Mouse (Mus musculus) midbrain, embryonic 14.5 days (tissue): Measurements from ENCODE around the gene Gp9. TPM values are rescaled to one million over a fixed set of nuclear protein-coding genes. Genes with fewer than 3 reads are reported as not detected.

Experiments used
- ATAC-seq: fragments of 200-750 bp; cut with Nextera tagmentation; 2 replicates; pipeline ENCODE4 v1.8.0; 2017; ENCODE audit warnings: moderate number of reproducible peaks, moderate library complexity; ENCODE audit not compliant: low FRiP score, low TSS enrichment
- DNase-seq: peaks from one replicate; pipeline ENCODE4 v3.0.0-alpha.2; 2015
- H3K27ac ChIP-seq: fragments of 300-500 bp; sonication (generic); replicated peaks from 2 replicates; pipeline ENCODE4 v1.5.1; 2014; ENCODE audit warnings: mild to moderate bottlenecking, low read depth, low read length, moderate library complexity
- H3K27me3 ChIP-seq: fragments of 300-500 bp; sonication (generic); 2 replicates; pipeline ENCODE4 v1.6.1; 2014; ENCODE audit warnings: low read length, control low read depth, mixed read lengths; ENCODE audit not compliant: control insufficient read depth, insufficient read depth
- H3K36me3 ChIP-seq: fragments of 300-500 bp; sonication (generic); 2 replicates; pipeline ENCODE4 v1.6.1; 2014; ENCODE audit warnings: low read length, control low read depth; ENCODE audit not compliant: control insufficient read depth, insufficient read depth
- H3K4me1 ChIP-seq: fragments of 300-500 bp; sonication (generic); 2 replicates; pipeline ENCODE4 v1.6.1; 2014; ENCODE audit warnings: mild to moderate bottlenecking, antibody characterized with exemption, low read length, control low read depth; ENCODE audit not compliant: control insufficient read depth, insufficient read depth
- H3K4me2 ChIP-seq: fragments of 300-500 bp; sonication (generic); 2 replicates; pipeline ENCODE4 v1.6.1; 2014; ENCODE audit warnings: mild to moderate bottlenecking, low read length, moderate library complexity
- H3K4me3 ChIP-seq: fragments of 300-500 bp; sonication (generic); replicated peaks from 2 replicates; pipeline ENCODE4 v1.5.1; 2014; ENCODE audit warnings: low read depth, low read length
- H3K9ac ChIP-seq: fragments of 300-500 bp; sonication (generic); replicated peaks from 2 replicates; pipeline ENCODE4 v1.6.1; 2014; ENCODE audit warnings: mild to moderate bottlenecking, low read length, moderate library complexity
- H3K9me3 ChIP-seq: fragments of 300-500 bp; sonication (generic); 2 replicates; pipeline ENCODE4 v1.6.1; 2016; ENCODE audit warnings: low read length, control low read depth, mixed read lengths; ENCODE audit not compliant: control insufficient read depth
- WGBS: fragments of 180-500 bp; shearing (Covaris S2); extraction: QIAGEN DNeasy Blood & Tissue Kit; methylation state at CpG from one replicate; pipeline ENCODE4 v1.1.7; 2014; 5-methylcytosine and 5-hydroxymethylcytosine counted together
- polyA plus RNA-seq: library from polyadenylated mRNA; unstranded; fragments of >200 nt; fragmentation: Nextera tagmentation; extraction: Ambion mirVana; gene quantifications from 2 replicates; pipeline ENCODE4 v1.2.1, GENCODE M21; 2014

Gp9 gene
- polyA plus RNA-seq, 1 experiment from 2014 or later, result 0.66 TPM

GRCm38 (mm10) chr6:87745301-87745700, 32.6 kb upstream of the Gp9 start:
- no peak overlapping the region for H3K4me3 ChIP-seq
- DNase-seq (no peak), ATAC-seq (no peak)
- no peak overlapping the region for H3K4me2 ChIP-seq
- H3K27ac ChIP-seq, result no peak overlapping the region
- WGBS, result 45% methylated on average over 1 of the region's 1 CpGs
- no peaks in the 10 kb centered on the region for H3K4me1 ChIP-seq
- no peaks in the 10 kb centered on the region for H3K27me3 ChIP-seq
- H3K9ac ChIP-seq, result no peak overlapping the region
- no peaks in the 10 kb centered on the region for H3K9me3 ChIP-seq
- H3K36me3 ChIP-seq, result no peaks in the 10 kb centered on the region

GRCm38 (mm10) chr6:87746059-87746458, 31.8 kb upstream of the Gp9 start:
- WGBS, result 81% methylated on average over 3 of the region's 3 CpGs
- Histone ChIP-seq H3K9ac (no peak overlapping the region), H3K4me2 (no peak overlapping the region)

GRCm38 (mm10) chr6:87746849-87747248, 31.0 kb upstream of the Gp9 start:
- 84% methylated on average over 2 of the region's 2 CpGs for WGBS
- no peak overlapping the region for H3K4me2 ChIP-seq

More at GRCm38 (mm10) chr6:87746059-87746458, 31.8 kb upstream of the Gp9 start:
- Histone ChIP-seq H3K27me3 (no peaks in the 10 kb centered on the region), H3K4me1 (no peaks in the 10 kb centered on the region), H3K9me3 (no peaks in the 10 kb centered on the region), H3K36me3 (no peaks in the 10 kb centered on the region), H3K27ac (no peak overlapping the region), H3K4me3 (no peak overlapping the region)
- DNase-seq, result no peak
- no peak for ATAC-seq

GRCm38 (mm10) chr6:87748078-87748477, 29.8 kb upstream of the Gp9 start:
- Histone ChIP-seq H3K9me3 (no peaks in the 10 kb centered on the region), H3K4me3 (no peak overlapping the region), H3K4me1 (no peaks in the 10 kb centered on the region), H3K27ac (no peak overlapping the region), H3K27me3 (no peaks in the 10 kb centered on the region), H3K9ac (no peak overlapping the region), H3K36me3 (no peaks in the 10 kb centered on the region), H3K4me2 (no peak overlapping the region)
- WGBS, result 92% methylated on average over 2 of the region's 2 CpGs
- no peak for ATAC-seq
- no peak for DNase-seq

More at GRCm38 (mm10) chr6:87746849-87747248, 31.0 kb upstream of the Gp9 start:
- H3K4me3 ChIP-seq, result no peak overlapping the region
- no peaks in the 10 kb centered on the region for H3K36me3 ChIP-seq
- no peaks in the 10 kb centered on the region for H3K9me3 ChIP-seq
- H3K9ac ChIP-seq, result no peak overlapping the region
- DNase-seq (no peak), ATAC-seq (no peak)
- H3K27ac ChIP-seq, result no peak overlapping the region
- H3K27me3 ChIP-seq, result no peaks in the 10 kb centered on the region
- no peaks in the 10 kb centered on the region for H3K4me1 ChIP-seq

- no peaks in the 10 kb centered on the region for H3K27me3 ChIP-seq
- H3K9ac ChIP-seq, result no peak overlapping the region
- H3K4me2 ChIP-seq, result no peak overlapping the region
- DNase-seq (no peak), ATAC-seq (no peak)
- no peaks in the 10 kb centered on the region for H3K4me1 ChIP-seq
- WGBS, result 94% methylated on average over 6 of the region's 6 CpGs
- no peaks in the 10 kb centered on the region for H3K9me3 ChIP-seq
- no peak overlapping the region for H3K27ac ChIP-seq
- no peaks in the 10 kb centered on the region for H3K36me3 ChIP-seq
- no peak overlapping the region for H3K4me3 ChIP-seq
Measured at GRCm38 (mm10) chr6:87748531-87748930, 29.3 kb upstream of the Gp9 start.

- H3K9me3 ChIP-seq, result no peaks in the 10 kb centered on the region
- no peak overlapping the region for H3K4me2 ChIP-seq
- H3K9ac ChIP-seq, result no peak overlapping the region
- DNase-seq (no peak), ATAC-seq (no peak)
- no peaks in the 10 kb centered on the region for H3K4me1 ChIP-seq
- H3K36me3 ChIP-seq, result no peaks in the 10 kb centered on the region
- H3K27ac ChIP-seq, result no peak overlapping the region
- 89% methylated on average over 8 of the region's 8 CpGs for WGBS
- H3K4me3 ChIP-seq, result no peak overlapping the region
- H3K27me3 ChIP-seq, result no peaks in the 10 kb centered on the region
Measured at GRCm38 (mm10) chr6:87750184-87750910, 27.5 kb upstream of the Gp9 start.

GRCm38 (mm10) chr6:87751574-87751973, 26.3 kb upstream of the Gp9 start:
- Histone ChIP-seq H3K9ac (no peak overlapping the region), H3K27me3 (no peaks in the 10 kb centered on the region), H3K36me3 (no peaks in the 10 kb centered on the region), H3K27ac (no peak overlapping the region), H3K4me2 (no peak overlapping the region), H3K4me1 (no peaks in the 10 kb centered on the region), H3K4me3 (no peak overlapping the region), H3K9me3 (no peaks in the 10 kb centered on the region)
- 86% methylated on average over 6 of the region's 6 CpGs for WGBS
- DNase-seq, result no peak
- ATAC-seq, result no peak

- Histone ChIP-seq H3K27ac (no peak overlapping the region), H3K9ac (no peak overlapping the region), H3K4me2 (no peak overlapping the region), H3K27me3 (no peaks in the 10 kb centered on the region), H3K4me3 (no peak overlapping the region), H3K36me3 (no peaks in the 10 kb centered on the region), H3K4me1 (no peaks in the 10 kb centered on the region), H3K9me3 (no peaks in the 10 kb centered on the region)
- ATAC-seq (no peak), DNase-seq (no peak)
- WGBS, result 97% methylated on average over 4 of the region's 4 CpGs
Measured at GRCm38 (mm10) chr6:87755196-87755595, 22.7 kb upstream of the Gp9 start.

GRCm38 (mm10) chr6:87756896-87757295, 21.0 kb upstream of the Gp9 start:
- H3K9ac ChIP-seq, result no peak overlapping the region
- H3K27me3 ChIP-seq, result no peaks in the 10 kb centered on the region
- H3K4me1 ChIP-seq, result no peaks in the 10 kb centered on the region
- DNase-seq, result no peak
- WGBS, result 94% methylated on average over 8 of the region's 8 CpGs
- H3K9me3 ChIP-seq, result no peaks in the 10 kb centered on the region
- no peak overlapping the region for H3K4me3 ChIP-seq
- no peak overlapping the region for H3K27ac ChIP-seq
- H3K4me2 ChIP-seq, result no peak overlapping the region
- no peak for ATAC-seq
- no peaks in the 10 kb centered on the region for H3K36me3 ChIP-seq
